Mouse (Mus musculus) cerebellum, postnatal 25 days (tissue): ENCODE measurements around the gene Nudt5.

Experiments used
- DNase-seq, 2 experiments: peaks; one replicate each; pipeline ENCODE4 v3.0.0; 2021; ENCODE audit warnings: mixed read lengths in 2 of 2

Gene Nudt5

GRCm38 (mm10) chr2:5869746-5870145, 24.9 kb downstream of the Nudt5 start:
- DNase-seq: no peak

GRCm38 (mm10) chr2:5877446-5877845, 32.6 kb downstream of the Nudt5 start:
- no peak for DNase-seq

- DNase-seq: no peak
These were observed 44.0 kb downstream of the Nudt5 start for GRCm38 (mm10) chr2:5888865-5889264.

GRCm38 (mm10) chr2:5889412-5889811, 44.6 kb downstream of the Nudt5 start:
- DNase-seq: no peak

- peak in 1 of 2 experiments; percentile 12 for DNase-seq
These were observed 49.5 kb downstream of the Nudt5 start for GRCm38 (mm10) chr2:5894296-5894695.

- DNase-seq: peak; percentile 99 to 100
These were observed 50.2 kb downstream of the Nudt5 start, which contains the start of gene Sec61a2 for GRCm38 (mm10) chr2:5894843-5895570. Gene Sec61a2, minus strand, starts transcription at chr2:5895432.

GRCm38 (mm10) chr2:5900145-5900544, 55.3 kb downstream of the Nudt5 start:
- peak in 1 of 2 experiments; percentile 54 for DNase-seq

GRCm38 (mm10) chr2:5906092-5906491, 61.3 kb downstream of the Nudt5 start:
- DNase-seq: peak; percentile 47 to 69

- peak; percentile 19 to 57 for DNase-seq
These were observed 61.8 kb downstream of the Nudt5 start for GRCm38 (mm10) chr2:5906625-5907024.

- DNase-seq: no peak
These were observed 66.6 kb downstream of the Nudt5 start for GRCm38 (mm10) chr2:5911282-5911965.
